Mouse (Mus musculus) CH12.LX (cell line): ENCODE measurements around the gene Kit. TPM values are rescaled to one million over a fixed set of nuclear protein-coding genes. Genes with fewer than 3 reads are reported as not detected.

ENCODE experiments used
- DNase-seq: peaks from one replicate; pipeline ENCODE4 v3.0.0-alpha.2; 2013; ENCODE audit errors: extremely low read depth
- H3K27ac ChIP-seq: 2 replicates; pipeline ENCODE4 v1.5.1; 2012; ENCODE audit warnings: low read depth, mild to moderate bottlenecking, control low read depth, moderate library complexity; ENCODE audit not compliant: insufficient read depth
- H3K27me3 ChIP-seq: replicated peaks from 2 replicates; pipeline ENCODE3; 2012; ENCODE audit warnings: inconsistent platforms
- H3K36me3 ChIP-seq, 2 experiments: replicated peaks in 1 of 2; 2 replicates each; pipeline versions ENCODE3 to v1.6.1; 2012; ENCODE audit warnings: inconsistent platforms in 1 of 2, low read length in 1 of 2, mild to moderate bottlenecking in 1 of 2, mixed read lengths in 1 of 2, moderate library complexity in 1 of 2; ENCODE audit not compliant: control insufficient read depth in 1 of 2, insufficient read depth in 1 of 2
- H3K4me1 ChIP-seq, 2 experiments: 2 replicates each; pipeline ENCODE4 v1.6.1; 2012; ENCODE audit warnings: inconsistent platforms in 1 of 2, moderate library complexity in 1 of 2; ENCODE audit not compliant: insufficient read depth in 2 of 2, control insufficient read depth in 1 of 2
- H3K4me2 ChIP-seq: 2 replicates; pipeline ENCODE4 v1.6.1; 2012; ENCODE audit warnings: low read depth, mild to moderate bottlenecking, control low read depth; ENCODE audit not compliant: poor library complexity, insufficient read depth, severe bottlenecking
- H3K4me3 ChIP-seq, 3 experiments: fragments of 150-350 bp in 1 of 3; sonication (generic) in 1 of 3; replicated peaks in 1 of 3; 2 replicates each; pipeline versions ENCODE3 to v1.5.1; 2011 to 2012; ENCODE audit warnings: low read depth in 2 of 3, low read length in 2 of 3, mild to moderate bottlenecking in 2 of 3, moderate library complexity in 2 of 3, control low read depth in 1 of 3, improper control_type of control experiment in 1 of 3, inconsistent platforms in 1 of 3, mixed read lengths in 1 of 3; ENCODE audit not compliant: poor library complexity in 1 of 3
- H3K79me2 ChIP-seq: replicated peaks from 2 replicates; pipeline ENCODE4 v1.6.1; 2012; ENCODE audit warnings: mild to moderate bottlenecking, moderate library complexity; ENCODE audit not compliant: control insufficient read depth, poor library complexity, insufficient read depth, severe bottlenecking; ENCODE audit errors: extremely low read depth
- H3K9ac ChIP-seq: 2 replicates; pipeline ENCODE4 v1.6.1; 2012; ENCODE audit warnings: low read depth, mild to moderate bottlenecking, control low read depth, moderate library complexity; ENCODE audit not compliant: insufficient read depth
- H3K9me3 ChIP-seq: replicated peaks from 2 replicates; pipeline ENCODE3; 2012; ENCODE audit warnings: low read length, inconsistent platforms, mixed read lengths
- BHLHE40 ChIP-seq: IDR thresholded peaks from 2 replicates; pipeline ENCODE4 v1.6.1; 2011; ENCODE audit warnings: mild to moderate bottlenecking, low read depth, low read length, improper control_type of control experiment
- CHD1 ChIP-seq: IDR thresholded peaks from 2 replicates; pipeline ENCODE4 v1.6.1; 2012; ENCODE audit warnings: low read depth, low read length, improper control_type of control experiment, inconsistent platforms
- CHD2 ChIP-seq: IDR thresholded peaks from 2 replicates; pipeline ENCODE4 v1.6.1; 2011; ENCODE audit warnings: low read length, improper control_type of control experiment
- ETS1 ChIP-seq: conservative IDR thresholded peaks from 2 replicates; pipeline ENCODE4 v1.6.1; 2012; ENCODE audit warnings: low read depth, mild to moderate bottlenecking, inconsistent platforms, low read length, improper control_type of control experiment, moderate library complexity
- JUN ChIP-seq: IDR thresholded peaks from 2 replicates; pipeline ENCODE4 v1.6.1; 2011; ENCODE audit warnings: low read depth, mild to moderate bottlenecking, low read length, improper control_type of control experiment, moderate library complexity; ENCODE audit not compliant: insufficient read depth
- KAT2A ChIP-seq: IDR thresholded peaks from 2 replicates; pipeline ENCODE4 v1.6.1; 2012; ENCODE audit warnings: low read length, improper control_type of control experiment, inconsistent platforms; ENCODE audit not compliant: insufficient replicate concordance
- MAX ChIP-seq: IDR thresholded peaks from 2 replicates; pipeline ENCODE4 v1.6.1; 2011; ENCODE audit warnings: low read length, improper control_type of control experiment
- MEF2A ChIP-seq: IDR thresholded peaks from 2 replicates; pipeline ENCODE4 v1.6.1; 2014; ENCODE audit warnings: low read depth, mild to moderate bottlenecking, inconsistent platforms, low read length, improper control_type of control experiment, borderline replicate concordance
- MXI1 ChIP-seq: IDR thresholded peaks from 2 replicates; pipeline ENCODE4 v1.6.1; 2011; ENCODE audit warnings: mild to moderate bottlenecking, low read depth, low read length, improper control_type of control experiment
- MYC ChIP-seq: IDR thresholded peaks from 2 replicates; pipeline ENCODE4 v1.6.1; 2011; ENCODE audit warnings: low read depth, mild to moderate bottlenecking, improper control_type of control experiment, low read length
- NELFE ChIP-seq: IDR thresholded peaks from 2 replicates; pipeline ENCODE4 v1.6.1; 2011; ENCODE audit warnings: low read depth, low read length, improper control_type of control experiment
- NRF1 ChIP-seq: IDR thresholded peaks from 2 replicates; pipeline ENCODE4 v1.6.1; 2014; ENCODE audit warnings: low read depth, mild to moderate bottlenecking, inconsistent platforms, low read length, improper control_type of control experiment, moderate library complexity
- POLR2AphosphoS2 ChIP-seq: IDR thresholded peaks from 2 replicates; pipeline ENCODE4 v1.6.1; 2011; ENCODE audit warnings: low read depth, low read length, improper control_type of control experiment
- RAD21 ChIP-seq: IDR thresholded peaks from 2 replicates; pipeline ENCODE4 v1.6.1; 2011; ENCODE audit warnings: low read depth, mild to moderate bottlenecking, low read length, improper control_type of control experiment, moderate library complexity
- SIN3A ChIP-seq: IDR thresholded peaks from 2 replicates; pipeline ENCODE4 v1.6.1; 2012; ENCODE audit warnings: low read length, improper control_type of control experiment, inconsistent platforms
- SMC3 ChIP-seq: IDR thresholded peaks from 2 replicates; pipeline ENCODE4 v1.6.1; 2011; ENCODE audit warnings: low read depth, low read length, improper control_type of control experiment
- UBTF ChIP-seq: IDR thresholded peaks from 2 replicates; pipeline ENCODE4 v1.6.1; 2012; ENCODE audit warnings: low read depth, mild to moderate bottlenecking, inconsistent platforms, low read length, improper control_type of control experiment, moderate library complexity
- USF1 ChIP-seq: IDR thresholded peaks from 2 replicates; pipeline ENCODE4 v1.6.1; 2014; ENCODE audit warnings: low read depth, mild to moderate bottlenecking, inconsistent platforms, low read length, improper control_type of control experiment
- ZC3H11A ChIP-seq: IDR thresholded peaks from 2 replicates; pipeline ENCODE4 v1.6.1; 2012; ENCODE audit warnings: low read depth, mild to moderate bottlenecking, inconsistent platforms, low read length, improper control_type of control experiment
- ZKSCAN1 ChIP-seq: IDR thresholded peaks from 2 replicates; pipeline ENCODE4 v1.6.1; 2012; ENCODE audit warnings: low read depth, inconsistent platforms, low read length, improper control_type of control experiment, borderline replicate concordance
- ZNF384 ChIP-seq: IDR thresholded peaks from 2 replicates; pipeline ENCODE4 v1.6.1; 2012; ENCODE audit warnings: low read depth, low read length, improper control_type of control experiment, inconsistent platforms
- dilution Hi-C: fragments of 300-500 bp; cut with MboI; formaldehyde crosslinking; loops from 2 replicates; pipeline ENCODE4 v1.14.3; 2020; ENCODE audit warnings: low sequenced_read_pairs; ENCODE audit not compliant: extremely low pct_unique_long_range_greater_than_20kb, extremely low pct_ligation_motif_present
- in situ Hi-C: fragments of 300-500 bp; cut with MboI; formaldehyde crosslinking; loops from 3 replicates; pipeline ENCODE4 v1.14.3; 2019; ENCODE audit warnings: low sequenced_read_pairs, low pct_ligation_motif_present, low pct_unique_long_range_greater_than_20kb, mixed read lengths
- polyA plus RNA-seq: library from polyadenylated mRNA; unstranded; fragments of >175 nt; gene quantifications from 2 replicates; pipeline ENCODE4 v1.2.1, GENCODE M21; 2012; ENCODE audit warnings: low read depth; ENCODE audit not compliant: insufficient read length
- total RNA-seq, 2 experiments: library from RNA; depleted of rRNA; stranded (reverse); fragments of 300-350 nt in 1 of 2; fragments of >200 nt in 1 of 2; gene quantifications; 2 replicates each; pipeline ENCODE4 v1.2.3; 2012 to 2014

The Kit gene
- total and polyA plus RNA-seq, 3 experiments: 0.13 to 0.64 TPM; not detected in 1

GRCm38 (mm10) chr5:75545265-75545643, 29.5 kb upstream of the Kit start:
- dilution Hi-C loops: no loop called here
- H3K9me3 ChIP-seq: peaks cover 11% of the 10 kb centered on the region
- H3K36me3 ChIP-seq: no peaks in the 10 kb centered on the region
- no peaks in the 10 kb centered on the region for H3K79me2 ChIP-seq
- DNase-seq: no peak
- H3K4me1 ChIP-seq: peaks cover 0 to 16% of the 10 kb centered on the region in 2 experiments; a peak in 2 of 4 replicates
- no peak overlapping the region for H3K9ac ChIP-seq
- no peak overlapping the region for H3K27ac ChIP-seq
- H3K4me2 ChIP-seq: no peak overlapping the region
- no peak for TF ChIP-seq BHLHE40
- TF ChIP-seq MXI1: no peak
- TF ChIP-seq ETS1: no peak
- no peak for TF ChIP-seq MEF2A
- TF ChIP-seq NELFE: no peak
- TF ChIP-seq ZNF384: no peak
- TF ChIP-seq POLR2AphosphoS2: no peak
- no peak for TF ChIP-seq MYC
- no peak for TF ChIP-seq CHD1
- no peak for TF ChIP-seq SIN3A
- no peak for TF ChIP-seq RAD21
- no peak for TF ChIP-seq KAT2A
- no peak for TF ChIP-seq MAX
- no peak for TF ChIP-seq JUN
- TF ChIP-seq ZKSCAN1: no peak
- no peak for TF ChIP-seq UBTF
- TF ChIP-seq ZC3H11A: no peak
- TF ChIP-seq CHD2: no peak
- TF ChIP-seq NRF1: no peak
- TF ChIP-seq USF1: no peak
- no peaks in the 10 kb centered on the region for H3K27me3 ChIP-seq
- in situ Hi-C loops: no loop called here
- H3K4me3 ChIP-seq: no peak overlapping the region

- TF ChIP-seq JUN (no peak), SMC3 (no peak), MYC (no peak)
- TF ChIP-seq, all 38 proteins: peak for 0
- Histone ChIP-seq H3K9ac (no peak overlapping the region), H3K79me2 (no peaks in the 10 kb centered on the region), H3K9me3 (peaks cover 8% of the 10 kb centered on the region), H3K4me2 (no peak overlapping the region), H3K27ac (no peak overlapping the region), H3K4me3 (no peak overlapping the region), H3K4me1 (peaks cover 0 to 6% of the 10 kb centered on the region in 2 experiments; a peak in 1 of 4 replicates), H3K27me3 (no peaks in the 10 kb centered on the region), H3K36me3 (no peaks in the 10 kb centered on the region)
- no peak for DNase-seq
- in situ Hi-C loops: no loop called here
- dilution Hi-C loops: no loop called here
Observed at GRCm38 (mm10) chr5:75553021-75553420, 21.7 kb upstream of the Kit start.
